Mouse (Mus musculus) CH12.LX (cell line): ENCODE data around the gene B4galt2.

Source experiments
- CTCF ChIP-seq, 2 experiments: IDR thresholded peaks in 1 of 2; conservative IDR thresholded peaks in 1 of 2; 2 replicates each; pipeline ENCODE4 v1.5.1; 2011 to 2012; ENCODE audit warnings: low read depth in 2 of 2, low read length in 2 of 2, improper control_type of control experiment in 1 of 2, inconsistent platforms in 1 of 2, mild to moderate bottlenecking in 1 of 2, moderate library complexity in 1 of 2
- NELFE ChIP-seq: IDR thresholded peaks from 2 replicates; pipeline ENCODE4 v1.6.1; 2011; ENCODE audit warnings: low read depth, low read length, improper control_type of control experiment
- NRF1 ChIP-seq: IDR thresholded peaks from 2 replicates; pipeline ENCODE4 v1.6.1; 2014; ENCODE audit warnings: low read depth, mild to moderate bottlenecking, inconsistent platforms, low read length, improper control_type of control experiment, moderate library complexity
- POLR2A ChIP-seq: IDR thresholded peaks from 2 replicates; pipeline ENCODE4 v1.6.1; 2011; ENCODE audit warnings: low read depth, mild to moderate bottlenecking, improper control_type of control experiment, low read length
- POLR2AphosphoS2 ChIP-seq: IDR thresholded peaks from 2 replicates; pipeline ENCODE4 v1.6.1; 2011; ENCODE audit warnings: low read depth, low read length, improper control_type of control experiment
- USF2 ChIP-seq: conservative IDR thresholded peaks from 2 replicates; pipeline ENCODE4 v1.6.1; 2011; ENCODE audit warnings: low read depth, low read length, improper control_type of control experiment
- ZKSCAN1 ChIP-seq: IDR thresholded peaks from 2 replicates; pipeline ENCODE4 v1.6.1; 2012; ENCODE audit warnings: low read depth, inconsistent platforms, low read length, improper control_type of control experiment, borderline replicate concordance

GRCm38 (mm10) chr4:117893376-117893775 lies 10.1 kb upstream of the B4galt2 start:
- TF ChIP-seq CTCF (conservative IDR thresholded peaks at IDR 0.05 in 1 of 2, IDR thresholded peaks at IDR 0.05 in 1 of 2; ENCODE audit: low read depth in 2 of 2, low read length in 2 of 2) (no peak), NRF1 (no peak), POLR2A (no peak), USF2 (no peak), POLR2AphosphoS2 (no peak), NELFE (no peak), ZKSCAN1 (no peak)
